Mouse (Mus musculus) spleen, postnatal 36 days (tissue): ENCODE measurements around the gene Fyn.

Source experiments
- DNase-seq, 2 experiments: peaks; one replicate each; pipeline ENCODE4 v3.0.0; 2022; ENCODE audit warnings: low spot score in 2 of 2, mixed read lengths in 1 of 2

Fyn gene

DNA sequence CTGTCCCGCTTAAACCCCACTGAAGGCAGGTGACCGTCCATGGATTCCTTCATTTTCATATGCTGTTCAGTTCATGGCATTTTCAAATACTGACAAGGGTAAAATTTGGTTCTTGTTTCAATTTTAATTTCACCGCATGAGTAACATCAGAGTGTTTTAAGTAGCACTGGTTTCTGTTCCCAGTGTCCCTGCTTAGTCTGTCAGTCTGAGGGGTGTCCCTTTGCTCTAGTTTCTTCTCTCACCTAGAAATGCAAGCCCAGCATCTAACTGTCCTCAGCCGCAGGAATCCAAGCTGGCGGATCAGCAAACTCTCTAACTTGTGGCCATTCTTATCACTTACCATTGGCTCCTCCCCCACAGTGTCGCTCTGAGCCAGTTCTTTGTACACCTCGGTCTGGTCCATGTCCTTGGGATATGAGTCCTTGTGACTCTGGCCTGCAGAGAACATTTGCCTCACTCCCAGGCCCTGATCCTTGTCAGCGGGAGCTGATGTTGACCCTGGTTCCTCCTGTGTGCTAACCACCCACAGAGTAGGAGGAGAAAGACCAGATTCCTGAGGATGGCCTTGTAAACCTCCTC is 9.5 kb downstream of the Fyn start:
- peak in 1 of 2 experiments; percentile 19 for DNase-seq

DNA sequence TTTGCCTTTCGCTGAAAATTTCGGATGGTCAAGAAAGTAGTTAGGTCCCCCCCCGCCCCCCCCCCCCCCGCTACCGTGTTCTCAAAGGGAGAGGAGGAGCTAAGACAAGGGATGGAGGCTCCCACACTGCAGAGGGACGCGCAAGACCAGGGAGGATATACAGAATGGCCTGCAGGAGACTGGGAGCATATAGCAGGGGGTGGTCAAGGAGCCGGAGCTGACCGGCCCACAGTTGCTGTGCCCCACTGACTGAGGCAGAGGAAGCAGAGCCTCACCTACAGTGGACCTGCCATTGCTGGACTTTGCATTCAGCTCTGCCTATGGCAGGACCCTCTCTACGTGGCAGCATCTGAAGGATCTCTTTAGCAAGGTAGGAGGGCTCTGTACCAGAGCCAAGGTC is 10.6 kb downstream of the Fyn start:
- no peak for DNase-seq

DNA sequence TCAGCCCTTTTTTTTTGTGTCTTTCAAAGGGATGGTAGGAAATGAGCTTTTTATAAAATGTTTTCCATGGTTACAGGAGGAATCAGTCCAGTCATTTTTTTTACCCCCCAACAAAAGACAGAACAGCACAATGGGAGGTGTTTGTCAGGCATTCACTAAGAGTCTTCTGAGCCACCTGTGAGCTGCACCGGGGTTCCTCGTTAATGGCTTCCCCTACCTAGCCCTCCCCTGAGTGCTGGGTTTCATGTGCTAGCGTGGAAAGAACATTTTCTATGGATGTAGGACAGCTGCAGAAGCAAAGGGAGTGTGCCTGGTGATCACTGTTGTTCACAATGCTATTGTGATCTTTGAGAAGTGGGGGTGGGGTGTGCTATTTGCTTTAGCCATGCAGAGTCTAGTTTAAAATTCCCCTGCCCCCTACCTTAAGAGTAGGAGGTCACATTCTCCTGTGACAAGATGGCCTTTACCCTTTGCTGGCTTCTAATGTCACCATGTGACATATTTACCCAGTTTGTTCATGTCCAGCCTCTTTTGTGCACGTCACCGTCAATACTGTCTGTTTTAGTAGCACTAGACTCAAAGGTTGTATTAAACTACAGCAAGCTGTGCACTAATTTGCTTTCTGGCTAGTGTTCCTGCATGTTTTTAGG is 11.2 kb downstream of the Fyn start:
- no peak for DNase-seq

DNA sequence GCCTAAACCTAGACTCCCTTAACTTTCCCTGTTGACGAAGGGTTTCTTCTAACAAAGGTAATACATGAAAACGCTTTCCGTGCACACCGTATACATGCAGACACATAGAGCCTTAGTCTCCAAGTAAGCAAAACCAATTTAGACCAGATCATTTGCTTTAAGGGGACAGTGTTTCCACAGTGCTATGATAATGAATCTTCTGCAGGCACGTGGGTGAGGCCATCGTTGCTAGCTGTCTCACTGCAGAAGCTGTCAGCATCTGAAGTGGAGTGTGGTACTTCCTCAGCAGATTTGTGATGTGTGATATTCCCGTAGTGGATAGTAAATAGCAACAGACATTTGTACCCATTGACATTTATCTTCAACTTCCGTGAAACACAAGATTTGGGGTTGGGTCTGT is 16.6 kb downstream of the Fyn start:
- no peak for DNase-seq

DNA sequence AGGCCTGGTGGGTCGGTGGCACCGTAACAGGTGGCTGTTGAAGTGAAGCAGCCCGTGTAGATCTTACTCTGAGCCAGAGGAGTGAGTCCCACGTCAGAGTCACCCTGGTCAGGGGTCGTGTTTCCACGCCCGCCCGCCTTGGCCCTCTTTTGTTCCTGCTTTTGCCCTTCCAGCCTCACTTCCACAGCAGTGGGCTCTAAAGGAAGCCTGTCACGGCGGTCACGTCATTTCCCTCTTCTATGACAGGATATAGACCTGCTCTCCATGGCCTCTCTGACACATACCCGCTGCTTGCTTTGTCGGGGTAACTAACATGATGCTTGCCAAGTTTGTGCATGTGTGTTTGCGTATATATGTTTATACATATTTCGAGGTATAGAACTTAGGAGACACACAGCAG is 17.5 kb downstream of the Fyn start:
- DNase-seq = no peak

DNA sequence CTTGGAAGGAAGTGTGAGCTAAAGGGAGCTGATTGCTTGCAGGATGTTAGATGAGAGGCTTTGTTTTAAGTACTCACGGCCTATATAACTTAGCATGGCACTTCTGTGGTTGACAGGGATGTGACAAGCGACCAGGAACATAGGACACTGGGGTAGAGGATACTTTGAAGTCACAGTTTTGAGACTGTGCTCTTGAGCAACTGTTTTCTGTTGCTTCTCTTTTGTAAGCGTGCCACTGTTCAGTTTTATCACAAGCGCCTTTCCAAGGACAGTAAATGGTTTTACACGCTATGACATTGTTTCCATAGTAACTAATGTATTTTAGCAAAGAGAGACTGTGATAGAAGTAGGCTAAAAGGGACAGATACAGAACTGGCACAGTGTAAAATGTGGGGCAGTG is 18.4 kb downstream of the Fyn start:
- DNase-seq = no peak

DNA sequence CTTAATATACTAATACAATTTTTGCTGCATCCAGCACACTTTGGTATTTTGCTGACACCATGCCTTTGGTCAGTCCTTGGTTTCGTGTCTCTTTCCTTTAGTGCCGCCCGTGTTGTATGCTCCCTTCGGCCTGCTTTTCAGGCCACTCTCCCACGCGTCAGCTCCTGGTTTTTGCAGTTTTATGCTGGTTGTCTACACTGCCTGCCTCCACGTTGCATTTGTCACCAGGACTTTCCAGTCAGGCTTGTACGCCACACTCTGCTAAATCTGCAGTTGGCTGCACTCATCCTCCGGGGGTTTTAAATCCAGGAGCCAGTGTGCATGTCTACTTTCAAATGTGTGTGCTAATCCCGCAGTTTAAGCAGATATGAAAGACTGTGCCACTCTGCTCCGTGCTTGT is 18.9 kb downstream of the Fyn start:
- no peak for DNase-seq

DNA sequence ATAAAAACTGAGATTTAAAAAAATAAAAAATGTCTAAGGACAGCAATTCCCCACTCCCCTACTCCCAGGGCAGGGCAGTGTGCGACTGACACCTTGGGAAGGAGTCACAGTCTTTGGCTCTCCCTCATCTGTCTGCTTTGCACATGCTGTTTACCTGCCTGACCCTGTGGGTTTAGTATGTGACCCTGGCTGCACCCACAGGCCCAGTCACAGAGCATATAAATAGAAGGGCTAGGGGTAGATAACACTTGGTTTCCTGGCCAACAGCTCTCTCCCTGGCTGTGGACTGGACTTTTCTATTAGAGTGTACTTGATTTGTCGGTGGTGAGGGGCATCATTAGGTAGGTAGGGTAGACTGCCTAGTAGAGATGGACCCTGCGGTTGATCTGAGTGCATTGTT is 19.5 kb downstream of the Fyn start:
- no peak for DNase-seq

DNA sequence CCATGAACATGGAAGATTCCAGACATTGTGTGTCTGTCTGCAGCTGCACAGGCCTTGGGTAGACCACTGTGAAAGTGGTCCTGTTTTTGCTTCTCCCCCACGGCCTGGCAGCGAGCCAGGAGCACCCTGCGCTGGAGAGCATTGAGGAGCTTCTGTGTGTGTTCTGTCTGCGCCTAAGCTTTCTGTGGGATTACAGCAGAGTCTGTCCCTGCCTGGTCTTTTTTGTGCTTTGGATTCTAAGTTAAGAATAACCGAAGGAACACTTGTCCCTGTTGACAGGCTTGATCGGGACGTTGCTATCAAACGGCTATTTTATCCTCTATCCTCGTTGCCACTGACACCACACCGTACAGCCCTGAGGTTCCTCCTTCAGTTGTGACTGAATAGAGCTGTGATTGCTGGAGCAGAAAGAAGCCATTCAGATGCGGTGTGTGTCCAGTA is 20.8 kb downstream of the Fyn start:
- DNase-seq = no peak

DNA sequence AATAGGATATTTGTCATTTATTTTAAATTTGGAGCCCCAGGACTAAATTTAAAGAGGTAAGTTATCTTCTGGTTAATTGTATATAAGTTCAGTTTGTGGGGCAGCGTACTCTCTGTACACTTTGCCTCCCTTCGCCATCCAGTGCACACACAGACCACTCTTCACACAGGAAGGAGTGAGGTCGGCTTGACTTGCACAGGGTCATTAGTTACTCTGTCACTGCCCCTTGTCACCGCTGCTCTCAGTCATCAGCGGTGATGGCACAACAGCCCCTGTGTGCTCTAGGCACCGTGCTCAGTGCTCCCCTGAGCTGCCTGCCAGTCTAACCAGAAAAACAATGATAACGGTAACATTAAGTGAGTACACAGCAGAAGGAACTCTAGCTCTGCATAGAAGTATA is 21.9 kb downstream of the Fyn start:
- no peak for DNase-seq

DNA sequence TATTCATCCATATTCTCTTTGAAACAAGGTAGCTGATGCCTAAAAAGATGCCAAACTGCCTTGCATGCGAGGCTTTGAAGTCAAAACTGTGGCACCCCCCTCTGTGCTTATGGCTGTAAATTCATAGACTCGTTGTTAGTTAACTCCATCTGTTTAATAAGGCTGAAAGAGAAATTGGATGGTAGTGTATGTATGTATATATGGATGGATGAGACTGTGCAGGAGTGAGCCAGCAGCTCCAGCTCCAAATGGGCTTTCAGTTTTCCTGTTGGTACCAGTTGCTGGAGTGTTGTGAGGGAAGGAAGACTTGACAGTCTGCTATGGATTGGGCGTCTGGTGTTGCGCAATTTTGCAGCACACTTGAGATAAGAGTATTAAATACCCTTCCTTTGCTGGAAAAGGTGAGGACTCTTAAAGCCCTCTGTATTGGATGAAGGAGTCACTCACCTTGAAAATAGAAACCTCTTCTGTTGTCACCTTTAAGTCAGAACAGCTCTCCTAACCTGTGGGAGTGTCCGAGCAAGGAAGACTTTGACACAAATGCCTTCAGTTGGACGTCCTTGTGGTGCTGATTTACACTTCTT is 24.3 kb downstream of the Fyn start:
- no peak for DNase-seq

DNA sequence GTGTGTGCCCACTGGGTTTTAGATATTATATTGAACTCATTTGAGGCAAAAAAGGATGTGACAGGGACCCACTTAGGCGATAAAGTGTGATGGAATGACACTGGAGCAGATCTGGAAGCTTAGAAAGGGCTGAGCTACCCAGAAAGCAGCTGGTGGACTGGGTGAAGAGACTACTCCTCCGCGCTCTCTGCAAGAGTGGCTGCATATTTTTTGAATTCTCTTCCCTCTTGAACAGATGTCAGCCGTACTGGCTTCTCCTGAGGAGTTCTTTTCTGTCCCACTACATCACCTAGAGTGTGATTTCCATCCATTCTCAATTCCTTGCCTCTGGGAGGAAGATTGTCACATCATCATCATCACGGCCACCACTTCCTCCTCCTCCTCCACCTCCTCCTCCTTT is 26.9 kb downstream of the Fyn start:
- DNase-seq = no peak

DNA sequence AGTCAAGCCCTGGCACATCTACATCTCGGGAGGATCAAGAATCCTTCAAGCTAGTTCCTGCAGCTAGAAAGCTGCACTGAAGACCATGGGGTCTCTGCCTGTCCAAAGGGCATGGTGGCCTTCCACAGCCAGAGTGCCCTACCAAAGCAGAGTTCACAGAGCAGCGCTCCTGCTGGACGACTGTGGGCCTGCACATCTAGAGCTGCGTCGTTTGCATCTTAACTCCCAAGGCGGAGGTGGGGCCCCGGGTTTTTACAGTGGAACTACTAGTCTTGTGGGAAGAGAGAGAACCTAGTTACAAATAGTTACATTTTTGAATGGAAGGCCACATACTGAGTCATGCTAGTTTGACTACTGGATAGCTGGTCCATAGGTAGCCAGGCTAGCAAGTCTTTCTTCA is 30.3 kb downstream of the Fyn start:
- no peak for DNase-seq

DNA sequence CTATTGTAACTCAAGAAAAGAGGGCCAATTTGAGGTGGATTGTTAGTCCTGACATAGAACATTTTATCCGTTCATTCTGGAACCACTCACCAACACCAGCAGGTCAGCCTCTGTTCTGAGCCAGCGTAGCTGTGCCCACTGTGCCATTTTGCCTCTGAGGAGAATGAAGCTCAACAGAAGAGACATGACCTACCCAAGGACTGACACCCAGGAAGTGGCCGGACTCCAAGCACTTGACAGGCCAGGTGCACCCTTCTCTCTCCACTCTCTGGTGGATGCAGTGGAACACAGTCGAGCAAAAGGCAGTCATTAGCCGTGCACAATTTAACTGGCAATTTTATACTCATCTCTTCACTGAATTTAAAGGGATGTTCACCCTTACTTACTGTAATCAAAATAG is 31.5 kb downstream of the Fyn start:
- no peak for DNase-seq

DNA sequence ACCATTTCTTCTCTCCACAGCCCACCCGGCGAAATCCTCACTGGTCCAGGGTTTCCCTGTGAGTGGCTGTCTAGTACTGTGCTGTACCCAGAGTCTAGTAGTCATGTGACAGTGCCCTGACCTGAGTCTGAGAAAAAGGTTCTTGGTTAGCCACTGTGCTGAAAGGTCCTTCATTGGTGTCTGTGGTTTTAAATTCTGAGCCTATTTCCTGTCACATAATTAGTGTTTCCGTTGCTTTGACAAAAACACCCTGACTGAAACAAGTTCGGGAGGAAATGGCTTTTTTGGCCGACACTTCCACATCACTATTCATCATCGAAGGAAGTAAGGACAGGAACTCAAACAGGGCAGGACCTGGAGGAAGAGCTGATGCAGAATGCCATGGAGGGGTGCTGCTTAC is 33.8 kb downstream of the Fyn start:
- DNase-seq = peak; percentile 70 to 74

DNA sequence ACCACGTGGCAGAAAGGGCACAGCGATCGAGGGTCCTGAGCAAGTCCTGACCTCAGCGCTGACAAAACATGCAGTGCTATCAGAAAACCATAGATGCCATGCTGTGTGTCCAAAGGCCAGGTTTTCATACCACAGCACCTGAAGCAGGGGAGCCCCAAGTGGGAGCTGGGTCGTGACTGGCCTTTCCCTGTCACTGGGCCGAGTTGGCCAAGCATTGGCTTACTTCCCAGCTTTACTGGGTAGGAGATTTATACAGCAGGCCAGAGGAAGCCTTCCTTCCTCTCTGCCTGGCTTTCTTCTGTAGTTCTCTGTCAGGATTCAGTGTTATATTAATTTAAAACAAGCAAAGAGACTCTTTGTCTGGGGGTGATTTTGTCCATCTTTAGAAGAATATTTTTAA is 35.1 kb downstream of the Fyn start:
- DNase-seq = no peak

DNA sequence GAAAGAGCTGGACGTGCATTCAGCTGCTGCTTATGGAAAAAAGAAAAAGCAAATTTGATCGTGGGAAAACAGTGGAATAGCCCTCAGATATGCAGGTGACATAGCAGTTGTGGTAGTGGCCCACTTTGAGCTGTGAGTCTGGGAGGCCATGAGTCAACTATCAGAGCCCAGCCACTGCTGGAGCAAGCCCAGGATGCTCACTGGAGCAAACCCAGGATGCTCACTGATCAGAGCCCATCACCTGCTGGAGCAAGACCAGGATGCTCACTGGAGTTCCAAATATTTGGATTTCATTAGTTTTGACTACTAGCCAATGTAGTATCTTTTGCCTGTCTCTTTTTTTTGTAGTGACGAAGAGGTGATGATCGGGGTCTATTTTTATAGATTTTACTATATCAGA is 35.5 kb downstream of the Fyn start:
- DNase-seq = no peak

DNA sequence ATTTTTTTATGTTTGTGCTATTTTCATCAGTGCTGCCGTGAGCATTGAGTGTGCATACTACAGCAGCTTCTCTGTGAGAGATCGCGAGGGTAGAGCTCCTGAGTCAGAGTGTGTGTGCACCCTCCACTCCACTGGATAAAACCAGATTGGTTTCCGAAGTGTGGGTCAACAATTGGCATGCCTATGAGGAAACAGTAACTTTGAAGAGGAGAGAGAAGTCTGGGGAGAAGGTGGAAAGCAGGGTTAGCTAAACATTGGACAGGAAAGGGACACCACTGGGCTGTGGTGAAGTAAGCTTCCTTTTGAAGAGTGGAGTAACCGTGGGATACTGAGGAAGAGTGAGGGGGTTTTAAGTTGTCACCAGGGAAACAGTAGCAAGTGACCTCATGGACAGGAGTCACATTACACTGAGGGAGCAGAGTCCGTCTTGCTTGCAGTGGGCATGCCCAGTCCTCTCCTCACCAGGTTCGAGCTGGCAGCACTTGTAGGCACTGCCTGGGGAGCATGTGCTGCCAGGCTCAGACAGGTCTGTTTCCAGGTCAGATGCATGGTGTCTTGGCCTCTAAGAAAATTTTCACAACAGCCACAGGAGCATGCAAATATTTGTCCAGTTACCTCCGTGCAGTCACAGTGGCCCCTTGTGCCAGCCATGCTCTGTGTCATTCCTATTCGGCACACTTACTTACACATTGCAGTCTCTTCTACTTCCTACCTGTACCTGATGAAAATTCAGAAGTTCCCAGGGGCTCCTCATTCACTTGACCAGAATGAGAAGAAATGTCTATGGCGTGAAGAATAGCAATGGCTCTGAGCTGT is 37.5 kb downstream of the Fyn start:
- no peak for DNase-seq

DNA sequence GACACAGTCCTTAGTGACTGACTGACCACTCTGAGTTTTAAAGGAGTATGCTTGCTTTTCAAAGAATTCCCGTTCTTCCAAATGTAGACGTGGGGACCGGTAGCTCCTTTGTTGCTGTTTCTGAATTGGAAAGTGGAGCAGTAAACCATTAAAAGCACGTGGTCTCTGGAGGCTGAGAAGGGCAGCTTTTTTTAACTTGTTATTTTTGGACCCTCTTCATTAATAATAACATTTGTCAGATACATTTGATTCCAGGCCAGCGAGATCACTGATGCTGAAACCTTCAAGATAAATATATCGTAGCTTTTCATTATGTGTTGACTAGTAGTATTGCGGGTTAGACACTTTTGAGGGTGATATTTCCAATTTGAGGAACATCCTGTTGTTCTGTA is 38.1 kb downstream of the Fyn start:
- no peak for DNase-seq

DNA sequence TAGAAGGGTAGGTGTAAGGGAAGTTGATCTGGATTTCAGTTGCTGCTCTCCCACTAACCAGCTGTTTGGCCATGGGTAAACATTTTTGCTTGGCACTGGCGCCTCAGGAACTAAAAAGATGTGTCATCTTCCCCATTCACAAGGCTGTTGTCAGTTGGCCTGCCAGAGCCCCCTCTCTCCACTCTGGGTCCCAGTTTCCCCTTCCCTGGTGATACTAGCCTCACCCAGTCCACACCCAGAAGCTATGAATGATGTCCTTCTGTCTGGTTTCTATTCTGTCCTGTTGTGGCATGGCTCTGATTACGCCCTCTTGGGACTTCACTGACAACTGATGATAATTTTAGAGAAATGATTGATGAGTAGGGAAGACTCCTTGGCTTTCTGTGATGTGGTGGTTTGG is 38.9 kb downstream of the Fyn start:
- DNase-seq = no peak

DNA sequence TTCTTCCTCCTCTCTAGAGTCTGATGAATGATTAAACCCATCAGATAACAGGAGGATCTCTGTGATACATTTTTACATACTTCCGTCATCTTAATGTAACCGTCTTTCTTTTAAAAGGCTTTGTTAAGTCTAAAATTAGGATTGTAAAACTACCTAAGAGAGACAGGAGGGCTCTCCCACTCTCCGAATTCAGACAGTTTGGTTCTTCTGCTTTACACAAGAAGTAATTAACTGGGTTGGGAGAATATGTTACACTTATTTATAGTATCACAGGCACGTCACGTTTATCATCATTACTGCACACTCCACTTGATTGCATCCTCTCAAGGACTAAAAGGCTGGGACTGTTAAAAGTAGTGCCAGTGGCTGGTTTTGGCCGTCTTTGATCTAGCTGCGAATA is 40.9 kb downstream of the Fyn start:
- no peak for DNase-seq

DNA sequence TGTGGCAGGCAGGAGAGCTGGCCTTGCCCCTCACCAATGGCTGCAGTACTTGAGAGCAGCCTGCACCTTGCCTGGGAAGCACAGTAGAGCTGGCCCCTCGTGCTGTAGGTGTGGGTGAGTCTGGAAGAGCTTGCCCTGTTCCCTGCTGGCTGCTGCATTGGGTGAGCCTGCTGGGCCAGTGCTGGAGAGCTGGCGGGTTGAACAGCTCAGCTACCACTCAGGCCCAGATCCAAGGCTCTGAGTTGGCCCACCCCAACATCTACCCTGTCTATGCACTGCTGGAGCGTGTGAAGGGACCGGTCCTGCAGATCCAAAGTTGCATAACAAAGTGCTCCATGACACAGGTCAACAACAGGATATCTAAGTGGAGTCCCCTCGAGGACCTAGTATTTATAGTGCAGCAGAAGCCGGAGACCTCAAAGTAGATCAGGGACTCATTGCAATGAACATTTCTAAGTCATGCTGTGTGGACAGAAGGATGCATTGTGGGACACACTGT is 41.5 kb downstream of the Fyn start:
- no peak for DNase-seq
